21 mouse cellular contexts compared by ENCODE assay signal in genomic region chr9:123115566-123115965, GRCm38 (mm10). TPM values are rescaled to one million over a fixed set of nuclear protein-coding genes. Genes with fewer than 3 reads are reported as not detected.
"Had no signal": no experiment of that assay in that cellular context is flagged by ENCODE, and none has a peak within 500 bp of the region (broad histone marks: within the 10 kb centered on the region; RNA-seq: fewer than 3 reads in every experiment).

No protein-coding gene starts in this region.

- H3K9ac ChIP-seq: liver, embryonic 12.5 days; lung, embryonic 14.5 days had no signal

- H3K9me3 ChIP-seq: liver, embryonic 12.5 days had no signal

- DNase-seq: kidney, adult 18-20 months; layer of hippocampus, postnatal 36 days; lung, embryonic 14.5 days; lung, postnatal 10 days; lung, postnatal 4 days; midbrain, embryonic 14.5 days; thymus, adult 2 months; thymus, postnatal 14 days; thymus, postnatal 4 days had no signal

- H3K27ac ChIP-seq: kidney, postnatal 0 days; left cerebral cortex, adult 2 months; liver, embryonic 12.5 days; stomach, postnatal 0 days had no signal

- ATAC-seq: inflammation-experienced regulatory T-cells, adult 6 months; intestine, embryonic 16.5 days; liver, embryonic 12.5 days had no signal

- H3K27me3 ChIP-seq: liver, embryonic 12.5 days had no signal

- H3K4me3 ChIP-seq: left cerebral cortex, adult 2 months; liver, embryonic 12.5 days had no signal

- H3K4me2 ChIP-seq: liver, embryonic 12.5 days; lung, embryonic 14.5 days; midbrain, embryonic 11.5 days had no signal

RNA-seq across cellular contexts. Expression of gene Clec3b, which starts 35.2 kb away (rescaled TPM):
- total RNA-seq: megakaryocyte progenitor cell, adult 5-6 weeks; megakaryocyte-erythroid progenitor cell, adult 5-6 weeks had no signal
- polyA plus RNA-seq: limb, embryonic 11.5 days; liver, embryonic 12.5 days; lung, embryonic 14.5 days; midbrain, embryonic 11.5 days; neural tube, embryonic 11.5 days; neural tube, embryonic 14.5 days had no signal
